Mouse (Mus musculus) heart, embryonic 13.5 days (tissue): ENCODE results near the gene Cdkal1. TPM values are rescaled to one million over a fixed set of nuclear protein-coding genes. Genes with fewer than 3 reads are reported as not detected.

Experiments
- ATAC-seq: fragments of 200-750 bp; cut with Nextera tagmentation; 2 replicates; pipeline ENCODE4 v1.8.0; 2017; ENCODE audit warnings: moderate TSS enrichment; ENCODE audit not compliant: insufficient number of reproducible peaks, low FRiP score, low TSS enrichment; ENCODE audit errors: extremely low read depth
- H3K27ac ChIP-seq: fragments of 300-500 bp; sonication (generic); replicated peaks from 2 replicates; pipeline ENCODE4 v1.5.1; 2015; ENCODE audit warnings: moderate library complexity, mild to moderate bottlenecking, inconsistent platforms
- H3K27me3 ChIP-seq: fragments of 300-500 bp; sonication (generic); replicated peaks from 2 replicates; pipeline ENCODE4 v1.6.1; 2015; ENCODE audit warnings: mild to moderate bottlenecking, inconsistent platforms
- H3K36me3 ChIP-seq: fragments of 300-500 bp; sonication (generic); 2 replicates; pipeline ENCODE4 v1.6.1; 2015; ENCODE audit warnings: mild to moderate bottlenecking, inconsistent platforms
- H3K4me1 ChIP-seq: fragments of 300-500 bp; sonication (generic); 2 replicates; pipeline ENCODE4 v1.6.1; 2015; ENCODE audit warnings: inconsistent platforms
- H3K4me2 ChIP-seq: fragments of 300-500 bp; sonication (generic); 2 replicates; pipeline ENCODE4 v1.6.1; 2015; ENCODE audit warnings: inconsistent platforms, mild to moderate bottlenecking, moderate library complexity
- H3K4me3 ChIP-seq: fragments of 300-500 bp; sonication (generic); 2 replicates; pipeline ENCODE4 v1.5.1; 2015; ENCODE audit warnings: moderate library complexity, mild to moderate bottlenecking, inconsistent platforms
- H3K9ac ChIP-seq: fragments of 300-500 bp; sonication (generic); 2 replicates; pipeline ENCODE4 v1.6.1; 2015; ENCODE audit warnings: inconsistent platforms, mild to moderate bottlenecking, moderate library complexity
- H3K9me3 ChIP-seq: fragments of 300-500 bp; sonication (generic); 2 replicates; pipeline ENCODE4 v1.6.1; 2016; ENCODE audit warnings: inconsistent platforms
- WGBS: fragments of 180-500 bp; shearing (Covaris S2); methylation state at CpG from one replicate; pipeline ENCODE4 v1.1.7; 2015; ENCODE audit warnings: mixed read lengths; 5-methylcytosine and 5-hydroxymethylcytosine counted together
- polyA plus RNA-seq: library from polyadenylated mRNA; unstranded; fragments of >200 nt; fragmentation: Nextera tagmentation; extraction: Ambion mirVana; gene quantifications from 2 replicates; pipeline ENCODE4 v1.2.1, GENCODE M21; 2015

Gene Cdkal1
- polyA plus RNA-seq, 1 experiment from 2014 or later, result 19.7 TPM

DNA sequence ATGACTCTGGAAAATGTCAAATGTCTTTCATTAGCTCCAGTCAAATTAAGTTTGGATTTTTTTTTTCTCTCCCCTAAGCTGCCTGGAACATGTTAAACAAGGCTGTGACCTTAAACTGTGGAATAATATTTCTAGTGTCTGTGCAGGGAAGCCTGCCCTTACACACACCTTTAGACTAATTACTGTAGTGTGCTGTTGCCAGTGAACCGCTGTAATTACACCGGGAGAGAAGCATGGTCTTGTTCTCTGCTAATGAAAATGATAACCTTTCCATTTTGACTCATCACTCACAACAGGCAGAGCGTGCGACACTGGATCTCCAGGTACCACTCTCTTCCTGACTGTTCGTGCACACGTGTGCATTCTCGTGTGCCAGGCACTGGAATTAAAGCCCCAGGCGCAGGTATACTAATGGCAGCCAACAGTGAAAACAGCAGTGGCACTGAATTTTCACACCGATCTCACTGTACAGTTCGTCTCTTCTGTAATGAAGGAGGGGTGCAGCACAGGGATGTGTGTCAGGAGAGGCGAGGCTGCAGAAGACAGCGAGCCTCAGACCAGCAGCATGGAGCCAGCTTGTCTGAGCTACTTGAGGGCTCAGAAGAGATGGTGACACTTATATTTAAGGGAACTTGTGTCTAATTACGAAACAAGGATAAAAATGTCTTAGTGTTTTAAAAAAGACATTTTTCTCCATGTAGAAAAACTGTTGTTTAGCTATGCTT, 490.4 kb downstream of the Cdkal1 start:
- no peaks in the 10 kb centered on the region for H3K9me3 ChIP-seq
- H3K27me3 ChIP-seq, result no peaks in the 10 kb centered on the region
- WGBS, result 65% methylated on average over 13 of the region's 13 CpGs
- peaks cover 37% of the 10 kb centered on the region for H3K4me1 ChIP-seq
- no peak for ATAC-seq
- H3K27ac ChIP-seq, result no peak overlapping the region
- H3K36me3 ChIP-seq, result no peaks in the 10 kb centered on the region
- no peak overlapping the region for H3K4me3 ChIP-seq
- no peak overlapping the region for H3K9ac ChIP-seq
- no peak overlapping the region for H3K4me2 ChIP-seq

DNA sequence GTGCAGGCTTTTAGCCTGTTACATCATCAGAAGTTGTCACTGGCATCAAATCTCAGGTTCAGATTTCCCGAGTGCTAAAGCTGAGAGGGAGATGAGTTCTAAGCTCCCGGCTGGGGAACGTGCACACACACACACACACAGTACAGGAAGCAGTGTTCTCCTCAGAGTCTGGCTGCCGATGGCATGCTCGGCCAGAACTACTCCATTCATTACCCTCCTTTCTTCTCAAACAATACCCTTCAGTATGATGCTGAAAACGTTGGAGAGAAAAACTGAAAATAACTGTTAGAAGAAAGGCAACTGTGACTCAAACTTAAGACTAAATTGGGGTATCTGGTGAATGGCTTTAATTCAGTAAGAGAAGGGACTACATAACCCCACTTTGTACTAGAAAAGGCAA, 491.5 kb downstream of the Cdkal1 start:
- peaks cover 4% of the 10 kb centered on the region; the same call in 1 of the 2 replicates for H3K9me3 ChIP-seq
- no peak overlapping the region for H3K4me2 ChIP-seq
- H3K27me3 ChIP-seq, result no peaks in the 10 kb centered on the region
- no peak overlapping the region for H3K9ac ChIP-seq
- ATAC-seq, result no peak
- H3K36me3 ChIP-seq, result no peaks in the 10 kb centered on the region
- H3K4me1 ChIP-seq, result peaks cover 35% of the 10 kb centered on the region
- 35% methylated on average over 6 of the region's 6 CpGs for WGBS
- H3K27ac ChIP-seq, result no peak overlapping the region
- no peak overlapping the region for H3K4me3 ChIP-seq

- Histone ChIP-seq H3K27me3 (no peaks in the 10 kb centered on the region), H3K9me3 (peaks cover 4% of the 10 kb centered on the region; the same call in 1 of the 2 replicates), H3K27ac (no peak overlapping the region), H3K4me3 (no peak overlapping the region), H3K36me3 (no peaks in the 10 kb centered on the region), H3K9ac (no peak overlapping the region), H3K4me2 (no peak overlapping the region), H3K4me1 (peaks cover 38% of the 10 kb centered on the region)
- ATAC-seq, result no peak
- WGBS, result 40% methylated on average over 4 of the region's 4 CpGs
Observed at GRCm38 (mm10) chr13:29361842-29362241, 493.6 kb downstream of the Cdkal1 start.

GRCm38 (mm10) chr13:29360899-29361298, 494.6 kb downstream of the Cdkal1 start:
- ATAC-seq, result no peak
- Histone ChIP-seq H3K27ac (no peak overlapping the region), H3K4me1 (peaks cover 47% of the 10 kb centered on the region), H3K9me3 (peaks cover 4% of the 10 kb centered on the region; the same call in 1 of the 2 replicates), H3K27me3 (no peaks in the 10 kb centered on the region), H3K4me3 (no peak overlapping the region), H3K9ac (no peak overlapping the region), H3K4me2 (no peak overlapping the region), H3K36me3 (no peaks in the 10 kb centered on the region)
- 68% methylated on average over 10 of the region's 10 CpGs for WGBS

- H3K27ac ChIP-seq, result no peak overlapping the region
- WGBS, result 73% methylated on average over 1 of the region's 1 CpGs
- H3K9ac ChIP-seq, result no peak overlapping the region
- H3K36me3 ChIP-seq, result no peaks in the 10 kb centered on the region
- peaks cover 45% of the 10 kb centered on the region for H3K4me1 ChIP-seq
- no peak overlapping the region for H3K4me2 ChIP-seq
- H3K27me3 ChIP-seq, result no peaks in the 10 kb centered on the region
- H3K4me3 ChIP-seq, result no peak overlapping the region
- ATAC-seq, result no peak
- peaks cover 4% of the 10 kb centered on the region; the same call in 1 of the 2 replicates for H3K9me3 ChIP-seq
Observed at GRCm38 (mm10) chr13:29359341-29359740, 496.1 kb downstream of the Cdkal1 start.

GRCm38 (mm10) chr13:29357483-29357882, 498.0 kb downstream of the Cdkal1 start:
- H3K4me1 ChIP-seq, result peaks cover 38% of the 10 kb centered on the region
- no peak overlapping the region for H3K9ac ChIP-seq
- no peak overlapping the region for H3K4me3 ChIP-seq
- ATAC-seq, result no peak
- H3K4me2 ChIP-seq, result no peak overlapping the region
- no peaks in the 10 kb centered on the region for H3K36me3 ChIP-seq
- WGBS, result 84% methylated on average over 5 of the region's 5 CpGs
- H3K9me3 ChIP-seq, result peaks cover 4% of the 10 kb centered on the region; the same call in 1 of the 2 replicates
- no peaks in the 10 kb centered on the region for H3K27me3 ChIP-seq
- H3K27ac ChIP-seq, result no peak overlapping the region

GRCm38 (mm10) chr13:29356158-29356485, 499.4 kb downstream of the Cdkal1 start:
- Histone ChIP-seq H3K9me3 (peaks cover 4% of the 10 kb centered on the region; the same call in 1 of the 2 replicates), H3K36me3 (no peaks in the 10 kb centered on the region), H3K9ac (peak overlapping the region; percentile 54; the same call in 1 of the 2 replicates), H3K4me3 (no peak overlapping the region), H3K27ac (0 out of 2 replicates have a peak overlapping the region, but pooled peaks have one; percentile 34), H3K4me1 (peaks cover 41% of the 10 kb centered on the region), H3K4me2 (peak overlapping the region; percentile 38), H3K27me3 (no peaks in the 10 kb centered on the region)
- WGBS, result 29% methylated on average over 10 of the region's 10 CpGs
- ATAC-seq, result no peak

GRCm38 (mm10) chr13:29355484-29356157, 499.9 kb downstream of the Cdkal1 start:
- Histone ChIP-seq H3K36me3 (no peaks in the 10 kb centered on the region), H3K4me2 (peak overlapping the region; percentile 38; the same call in 1 of the 2 replicates), H3K27ac (no peak overlapping the region), H3K4me1 (peaks cover 36% of the 10 kb centered on the region), H3K4me3 (no peak overlapping the region), H3K27me3 (no peaks in the 10 kb centered on the region), H3K9me3 (peaks cover 4% of the 10 kb centered on the region; the same call in 1 of the 2 replicates), H3K9ac (peak overlapping the region; percentile 54; the same call in 1 of the 2 replicates)
- WGBS, result 63% methylated on average over 3 of the region's 3 CpGs
- ATAC-seq, result no peak

DNA sequence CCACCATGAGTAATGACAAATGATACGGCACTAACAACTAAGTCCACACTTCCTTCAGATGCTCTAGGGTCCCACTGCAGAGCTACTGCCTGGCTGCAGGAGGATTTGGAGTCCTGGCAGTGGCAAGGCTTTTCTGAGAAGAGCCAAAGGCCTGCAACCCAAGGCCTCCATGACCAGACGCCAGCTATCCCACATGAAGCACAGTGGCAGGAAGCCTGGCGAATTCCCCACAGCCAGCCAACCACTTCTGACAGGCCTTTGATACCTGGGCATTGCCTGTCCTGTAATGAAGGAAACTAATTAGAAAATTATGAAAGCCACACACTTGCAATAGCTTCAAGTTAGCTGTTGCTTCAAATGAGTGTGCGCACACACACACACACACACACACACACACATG, 500.5 kb downstream of the Cdkal1 start:
- Histone ChIP-seq H3K4me1 (peaks cover 36% of the 10 kb centered on the region), H3K36me3 (no peaks in the 10 kb centered on the region), H3K9ac (no peak overlapping the region), H3K4me3 (no peak overlapping the region), H3K4me2 (no peak overlapping the region), H3K27me3 (no peaks in the 10 kb centered on the region), H3K27ac (no peak overlapping the region), H3K9me3 (peaks cover 4% of the 10 kb centered on the region; the same call in 1 of the 2 replicates)
- ATAC-seq, result no peak
- WGBS, result 86% methylated on average over 4 of the region's 4 CpGs

DNA sequence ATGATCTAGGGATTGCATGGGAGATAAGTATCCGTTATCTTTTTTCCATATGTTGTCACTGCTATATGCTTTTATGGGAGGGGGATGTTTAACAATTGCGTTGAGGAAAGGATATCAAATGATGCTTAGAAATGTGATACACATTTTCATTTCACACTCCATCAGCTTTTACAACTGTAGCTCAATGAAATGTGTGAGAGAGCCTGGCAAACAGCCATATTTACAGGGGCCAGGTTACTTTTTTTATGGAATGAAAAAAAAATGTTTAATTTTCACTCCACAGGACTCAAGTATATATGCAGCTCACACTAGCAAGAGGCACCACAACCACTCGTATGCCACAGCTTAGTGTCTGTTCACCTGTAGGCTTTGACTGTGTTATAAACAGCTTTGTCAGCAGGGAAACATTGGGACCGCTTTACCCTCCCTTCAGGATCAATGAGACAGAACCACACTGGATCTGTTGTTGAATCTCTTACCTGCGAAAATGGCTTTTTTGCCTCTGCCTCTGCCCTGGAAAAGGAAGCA, 501.5 kb downstream of the Cdkal1 start:
- no peak for ATAC-seq
- no peaks in the 10 kb centered on the region for H3K9me3 ChIP-seq
- no peaks in the 10 kb centered on the region for H3K27me3 ChIP-seq
- 83% methylated on average over 5 of the region's 5 CpGs for WGBS
- no peak overlapping the region for H3K4me2 ChIP-seq
- peaks cover 36% of the 10 kb centered on the region for H3K4me1 ChIP-seq
- H3K27ac ChIP-seq, result no peak overlapping the region
- H3K4me3 ChIP-seq, result no peak overlapping the region
- no peaks in the 10 kb centered on the region for H3K36me3 ChIP-seq
- H3K9ac ChIP-seq, result no peak overlapping the region

- no peak for ATAC-seq
- Histone ChIP-seq H3K27ac (no peak overlapping the region), H3K36me3 (peaks cover 12% of the 10 kb centered on the region), H3K27me3 (no peaks in the 10 kb centered on the region), H3K4me2 (no peak overlapping the region), H3K9ac (no peak overlapping the region), H3K9me3 (no peaks in the 10 kb centered on the region), H3K4me3 (no peak overlapping the region), H3K4me1 (peaks cover 23% of the 10 kb centered on the region)
- WGBS, result 76% methylated on average over 9 of the region's 9 CpGs
Observed at GRCm38 (mm10) chr13:29351023-29351684, 504.3 kb downstream of the Cdkal1 start.
